Mouse (Mus musculus) activated CD4-positive, CD25-positive, alpha-beta regulatory T cell, adult 4 months (primary cell): ENCODE measurements around the gene Msh3. TPM values are rescaled to one million over a fixed set of nuclear protein-coding genes. Genes with fewer than 3 reads are reported as not detected.
A peak's percentile ranks its signal among the peaks of the same experiment; 100 is the strongest.
"Not testable (repeated sequence)": the region's sequence is repeated elsewhere in the genome, so short reads cannot be mapped to it uniquely, and the experiment has no call there.

Source experiments
- ATAC-seq: one replicate; pipeline ENCODE4 v1.8.0; 2017
- polyA plus RNA-seq, 2 experiments: library from polyadenylated mRNA; unstranded; fragments of 100-300 nt; shearing (Covaris generic); gene quantifications; one replicate each; pipeline ENCODE4 v1.2.1; 2017

The Msh3 gene
- polyA plus RNA-seq, result 10 to 100 TPM; 38.0 to 38.5 TPM

DNA sequence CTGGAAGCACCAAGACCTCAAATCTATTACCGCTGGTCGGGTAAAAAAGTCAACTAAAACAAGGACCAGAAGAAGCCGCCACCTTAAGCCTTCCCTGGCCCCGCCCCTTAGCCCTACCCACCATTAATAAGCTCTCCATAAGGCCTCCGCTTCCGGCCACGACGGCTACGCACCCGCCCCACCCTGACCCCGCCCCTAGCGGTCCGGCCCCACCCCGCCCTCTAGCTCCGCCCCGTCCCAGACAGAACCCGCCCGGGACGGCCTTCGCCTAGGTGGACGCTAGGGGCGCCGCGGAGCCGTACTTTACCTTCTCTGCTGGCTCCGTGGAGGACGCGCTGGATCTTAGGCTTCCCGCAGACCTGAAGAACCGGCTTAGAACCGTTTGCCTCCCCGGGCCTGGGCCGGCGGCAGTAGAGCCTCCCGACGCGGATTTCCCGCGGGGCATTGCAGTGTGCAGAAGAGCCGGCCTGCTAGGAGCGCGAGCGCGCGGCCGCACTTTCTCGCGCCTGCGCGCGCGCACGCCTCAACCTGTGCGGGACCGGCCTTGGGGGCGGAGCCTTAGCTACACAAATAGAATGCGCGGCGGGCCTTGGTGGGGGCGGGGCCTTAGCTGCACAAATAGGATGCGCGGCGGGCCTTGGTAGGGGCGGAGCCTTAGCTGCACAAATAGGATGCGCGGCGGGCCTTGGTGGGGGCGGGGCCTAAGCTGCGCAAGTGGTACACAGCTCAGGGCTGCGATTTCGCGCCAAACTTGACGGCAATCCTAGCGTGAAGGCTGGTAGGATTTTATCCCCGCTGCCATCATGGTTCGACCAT, at the start of gene Msh3, which contains the start of gene Dhfr:
Gene Msh3 (minus strand): TSS at position 548 of the 816 bp plus-strand sequence.
Gene Dhfr (plus strand): TSS at position 271 of the 816 bp plus-strand sequence.
- peak; percentile 83 for ATAC-seq

DNA sequence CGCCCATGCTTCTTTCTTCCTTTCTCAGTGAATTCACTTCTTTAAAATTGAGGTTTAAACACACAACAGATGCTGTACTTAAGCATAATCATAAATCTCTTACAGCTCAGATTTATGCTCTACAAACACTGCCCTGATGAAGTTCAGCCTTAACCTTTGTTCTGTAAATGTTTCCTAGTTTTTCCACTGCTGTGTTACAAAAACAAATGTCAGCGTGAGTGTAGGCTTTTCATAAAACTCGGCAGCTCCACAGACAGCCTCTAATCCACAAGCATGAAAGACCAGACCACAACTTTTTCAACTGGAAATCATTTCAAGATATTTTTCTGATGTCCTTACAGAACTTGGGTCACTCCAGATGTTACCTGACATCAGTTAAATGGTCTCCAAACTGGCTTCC, 48.7 kb upstream of the Msh3 start:
- no peak for ATAC-seq

- ATAC-seq, result no peak
These were observed 47.3 kb upstream of the Msh3 start for GRCm38 (mm10) chr13:92402063-92402462.

DNA sequence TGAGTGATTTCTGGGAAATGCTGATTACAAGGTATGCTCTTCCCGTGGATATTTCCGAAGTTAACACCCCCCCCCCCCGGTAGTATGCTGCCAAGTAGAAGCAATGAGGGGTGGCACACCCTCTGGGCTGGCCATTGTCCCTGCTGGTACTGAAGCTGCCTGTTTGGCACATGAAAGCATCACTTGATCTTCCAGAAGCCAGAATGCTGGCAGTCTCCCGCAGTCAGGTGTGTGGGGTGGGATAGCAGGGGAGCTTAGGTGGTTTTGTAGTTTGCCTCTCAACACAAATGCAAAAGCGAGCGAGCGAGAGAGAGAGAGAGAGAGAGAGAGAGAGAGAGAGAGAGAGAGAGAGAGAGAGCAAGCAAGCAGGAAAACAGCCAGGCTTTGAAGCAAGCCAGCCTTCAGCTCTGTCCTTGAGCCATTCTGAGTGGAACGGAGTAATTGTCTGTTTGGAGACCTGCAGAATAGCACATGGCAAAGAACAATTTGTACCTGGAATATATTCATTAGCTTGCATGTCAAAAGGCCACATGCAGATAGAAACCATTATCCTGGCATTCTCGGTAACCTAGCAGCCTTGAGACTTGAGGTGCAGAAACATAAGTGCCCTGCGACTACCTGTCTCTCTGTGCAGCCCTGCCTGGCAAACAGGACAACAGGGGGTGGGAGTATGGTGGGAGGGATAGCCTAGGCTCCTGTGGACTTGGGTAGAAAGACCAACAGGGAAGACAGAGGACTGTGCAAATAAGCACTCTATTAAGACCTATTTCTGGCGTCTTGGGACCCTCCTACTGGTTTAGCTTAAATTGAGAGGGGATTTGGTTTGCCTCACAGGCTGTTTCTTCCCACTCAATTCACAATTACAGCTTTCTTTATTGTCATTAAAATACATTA, 43.9 kb upstream of the Msh3 start:
- ATAC-seq, result no peak

DNA sequence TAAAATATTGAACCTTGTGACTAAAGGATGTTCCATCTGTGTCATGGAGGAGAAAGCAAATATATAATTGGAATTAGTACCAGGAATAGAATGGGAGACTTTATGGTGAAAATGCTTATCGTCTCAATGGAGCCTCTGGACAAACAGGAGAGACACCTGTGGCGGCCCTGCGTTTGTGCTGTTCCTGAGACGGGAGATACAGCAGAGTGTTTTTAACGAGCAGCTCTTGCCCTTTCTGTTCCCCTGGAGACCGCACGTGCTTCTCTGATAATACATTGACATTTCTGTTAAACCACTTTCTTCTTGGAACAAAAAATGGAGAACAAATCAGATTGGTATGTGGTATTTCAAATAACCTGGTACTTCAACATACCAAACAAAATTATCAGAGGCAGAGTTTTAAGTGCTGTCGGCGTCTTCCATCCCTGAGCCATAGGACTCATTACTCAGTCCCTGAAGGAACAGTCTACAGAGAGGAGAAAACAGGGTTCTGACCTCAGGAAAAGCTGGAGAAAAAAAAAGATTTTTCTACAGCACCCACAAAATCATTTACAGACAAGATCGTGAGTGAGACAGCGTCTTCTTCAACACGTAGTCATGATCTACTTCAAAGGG, 38.4 kb upstream of the Msh3 start:
- no peak for ATAC-seq

- ATAC-seq, result no peak
These were observed 32.6 kb upstream of the Msh3 start for GRCm38 (mm10) chr13:92387367-92387766.

DNA sequence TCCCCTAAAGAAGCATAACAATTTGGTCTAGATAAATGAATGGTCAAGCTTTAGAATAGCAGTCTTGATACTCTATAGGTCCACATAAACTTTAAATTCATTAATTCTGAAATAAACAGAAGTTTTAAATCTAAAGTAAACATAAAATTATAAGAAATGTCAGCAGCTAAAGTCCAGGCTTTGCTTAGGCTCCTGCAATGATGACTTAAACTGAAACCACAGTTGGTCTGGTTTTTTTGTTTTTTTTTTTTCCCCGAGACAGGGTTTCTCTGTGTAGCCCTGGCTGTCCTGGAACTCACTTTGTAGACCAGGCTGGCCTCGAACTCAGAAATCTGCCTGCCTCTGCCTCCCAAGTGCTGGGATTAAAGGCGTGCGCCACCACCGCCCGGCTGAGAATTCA, 16.7 kb upstream of the Msh3 start:
- ATAC-seq, result not testable (repeated sequence)

DNA sequence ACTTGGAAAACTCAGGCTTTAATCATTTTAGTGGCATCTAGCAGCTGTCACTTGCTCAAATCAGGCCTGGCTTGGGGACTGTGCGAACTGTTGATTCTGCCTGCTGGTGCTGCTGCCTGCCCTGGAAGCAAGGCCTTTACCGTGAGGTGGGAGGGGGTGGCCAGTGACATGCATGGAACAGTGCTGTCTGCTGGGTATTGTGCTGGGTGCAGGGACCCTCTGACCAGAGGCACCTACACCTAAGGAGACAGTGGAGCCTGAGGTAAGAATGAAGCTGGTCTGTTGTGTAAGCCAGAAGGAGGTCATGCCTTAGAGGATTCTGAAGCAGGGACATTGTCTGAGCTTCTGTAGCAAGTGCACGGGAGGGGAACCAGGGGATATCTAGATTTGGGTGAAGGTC, 16.0 kb upstream of the Msh3 start:
- no peak for ATAC-seq

DNA sequence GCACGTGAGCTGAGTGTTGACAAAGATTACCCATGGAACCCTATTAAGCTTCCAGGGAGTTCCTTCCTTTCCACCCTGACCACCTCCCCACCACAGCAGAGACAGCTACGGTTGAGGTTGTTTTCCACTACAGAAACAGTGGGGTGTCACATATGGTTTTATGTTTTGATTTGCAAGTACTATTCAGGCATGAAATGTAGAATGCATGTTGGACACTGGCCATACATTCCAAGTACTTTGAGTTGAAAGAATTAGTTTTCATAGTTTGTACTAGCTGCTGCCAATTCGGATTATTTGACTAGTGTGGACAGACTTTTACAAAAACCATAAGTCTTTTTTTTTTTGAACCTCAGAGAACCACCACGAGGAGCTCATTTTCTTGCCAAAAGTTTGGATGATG, 10.5 kb upstream of the Msh3 start:
- no peak for ATAC-seq

GRCm38 (mm10) chr13:92361609-92362008, 6.8 kb upstream of the Msh3 start:
- no peak for ATAC-seq

DNA sequence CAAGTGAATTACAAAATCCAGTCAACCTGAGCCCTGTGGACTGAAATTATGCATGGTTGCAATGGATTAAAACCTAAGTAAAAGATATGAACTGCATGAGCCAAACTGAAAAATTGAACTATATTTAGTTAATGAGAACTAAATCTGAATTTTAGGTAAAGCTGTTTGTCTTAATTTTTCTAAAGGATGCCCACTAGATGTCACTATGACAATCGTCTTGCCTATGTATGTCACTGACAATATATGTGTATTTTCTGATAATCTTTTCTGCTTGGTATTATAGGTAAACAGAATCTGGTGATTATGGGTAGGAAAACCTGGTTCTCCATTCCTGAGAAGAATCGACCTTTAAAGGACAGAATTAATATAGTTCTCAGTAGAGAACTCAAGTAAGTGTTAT, 2.8 kb upstream of the Msh3 start:
- no peak for ATAC-seq

GRCm38 (mm10) chr13:92356376-92356775, 1.6 kb upstream of the Msh3 start:
- ATAC-seq, result no peak

DNA sequence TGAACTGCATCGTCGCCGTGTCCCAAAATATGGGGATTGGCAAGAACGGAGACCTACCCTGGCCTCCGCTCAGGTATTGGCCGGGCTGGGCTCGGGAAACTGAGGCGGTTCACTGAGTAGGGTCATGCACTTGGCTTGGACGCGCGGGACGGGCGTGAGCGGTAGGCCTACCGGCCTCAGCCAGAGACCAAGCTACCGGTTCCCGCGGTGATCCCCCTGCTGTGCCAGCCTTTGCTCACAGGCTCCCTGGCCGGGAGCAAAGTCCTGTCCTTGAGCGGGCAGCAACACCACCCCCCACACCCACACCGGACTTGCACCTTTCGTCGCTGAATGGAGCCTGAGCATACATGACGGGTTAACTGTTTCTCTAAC, 455 bp upstream of the Msh3 start:
- peak; percentile 2 for ATAC-seq

- peak; percentile 51 for ATAC-seq
These were observed 847 bp downstream of the Msh3 start for GRCm38 (mm10) chr13:92353956-92354355.

DNA sequence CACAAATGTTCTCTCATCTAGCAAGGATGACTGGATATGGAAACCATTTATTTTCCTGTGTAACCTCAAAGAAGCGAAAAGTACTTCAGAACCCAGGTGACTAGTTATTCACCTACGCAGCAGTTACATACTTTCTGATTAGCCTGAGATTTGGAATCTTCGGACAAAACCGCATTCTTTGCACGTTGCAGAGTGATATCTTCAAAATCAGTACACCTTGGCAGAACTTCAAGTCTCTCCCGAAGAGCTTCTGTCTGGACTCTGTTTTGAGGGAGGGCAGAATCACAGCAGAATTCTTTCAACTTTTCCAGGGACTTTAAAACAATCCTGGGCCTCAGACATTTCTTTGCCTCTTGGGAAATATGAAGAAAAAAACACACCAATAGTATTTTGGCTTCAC, 3.7 kb downstream of the Msh3 start:
- no peak for ATAC-seq

DNA sequence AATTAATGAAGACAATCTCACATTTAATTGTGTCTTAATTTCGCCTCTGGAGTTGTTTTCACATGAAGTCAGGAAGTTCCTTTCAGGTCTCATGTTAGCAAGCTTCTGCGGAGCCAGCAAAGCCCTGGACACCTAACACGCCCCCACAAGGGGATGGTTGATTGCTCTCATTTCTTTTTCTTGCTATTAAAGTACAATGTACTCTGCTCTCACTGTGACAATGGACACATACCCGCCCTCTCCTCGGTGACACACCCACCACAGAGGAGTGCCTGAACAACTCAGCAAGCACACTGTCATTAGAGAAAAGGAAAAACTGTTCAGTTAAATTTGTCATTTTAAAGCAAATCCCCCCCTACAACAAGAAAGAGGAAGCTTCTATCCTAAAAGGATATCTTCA, 8.5 kb downstream of the Msh3 start:
- no peak for ATAC-seq

DNA sequence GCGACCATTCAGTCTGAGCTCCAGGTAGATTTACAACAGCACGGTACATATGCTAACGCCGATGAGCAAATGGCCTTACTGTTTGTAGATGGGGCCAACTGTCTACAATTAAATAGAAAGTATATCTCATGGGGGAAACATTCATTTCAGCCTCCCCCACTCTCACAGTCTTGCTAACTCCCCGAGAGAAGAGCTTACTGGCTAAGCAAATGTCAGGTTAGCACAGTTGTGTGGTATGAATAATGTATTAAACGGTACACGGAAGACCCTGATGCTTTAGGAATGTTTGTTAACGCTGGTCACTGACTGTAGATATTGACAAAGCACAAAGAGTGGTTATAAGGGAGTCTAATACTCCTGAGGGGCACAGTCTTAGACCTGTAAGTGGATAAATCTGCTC, 10.8 kb downstream of the Msh3 start:
- ATAC-seq, result no peak

GRCm38 (mm10) chr13:92339787-92340186, 15.0 kb downstream of the Msh3 start:
- no peak for ATAC-seq

GRCm38 (mm10) chr13:92337773-92338462, 16.9 kb downstream of the Msh3 start:
- no peak for ATAC-seq

- ATAC-seq, result no peak
These were observed 17.9 kb downstream of the Msh3 start for GRCm38 (mm10) chr13:92336857-92337256.

DNA sequence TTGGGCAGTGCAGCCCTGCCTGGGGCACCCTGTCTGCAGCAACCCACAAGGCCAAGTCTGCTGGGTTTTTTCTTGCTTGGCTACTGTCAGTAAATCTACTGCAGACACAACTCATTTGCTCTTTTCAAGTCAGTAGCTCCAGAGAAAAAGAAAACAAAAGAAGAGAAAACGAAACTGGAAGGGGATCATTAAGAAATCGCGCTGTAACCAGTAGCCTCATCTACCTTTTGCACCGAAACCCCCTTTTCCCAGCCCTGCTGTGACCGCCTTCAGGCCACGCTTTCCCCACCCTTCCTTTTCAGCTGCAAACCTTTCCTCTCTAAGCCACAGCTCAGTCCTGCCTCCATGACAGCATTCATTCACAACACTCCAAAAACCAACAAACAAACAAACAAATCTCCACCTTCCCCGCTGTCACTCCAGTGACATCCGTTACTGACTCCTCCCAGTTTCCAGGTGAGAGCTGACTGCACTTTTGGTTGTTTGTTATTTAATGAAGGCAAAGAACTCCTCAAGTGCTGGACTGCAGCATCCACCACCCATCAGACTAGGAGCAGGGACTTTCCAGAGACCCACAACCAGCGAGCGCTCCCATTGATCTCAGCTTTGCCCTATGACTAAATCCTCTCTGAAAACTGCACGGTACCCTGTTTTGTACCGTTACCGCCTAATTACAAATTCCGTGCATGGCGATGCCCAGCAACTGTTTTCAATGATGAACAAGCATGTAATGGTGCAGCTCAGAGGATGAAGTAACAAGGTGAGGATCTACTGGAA, 22.5 kb downstream of the Msh3 start:
- peak; percentile 73 for ATAC-seq

- no peak for ATAC-seq
These were observed 24.2 kb downstream of the Msh3 start for GRCm38 (mm10) chr13:92330621-92331020.
